Mouse (Mus musculus): ENCODE results near the gene Cd160. TPM values are rescaled to one million over a fixed set of nuclear protein-coding genes. Genes with fewer than 3 reads are reported as not detected.

Cd160 gene
- total RNA-seq, 2 experiments from 2014 or later: 2.1 TPM; not detected in 1

GRCm38 (mm10) chr3:96772949-96773348 lies 56.2 kb downstream of the Cd160 start:
- peak; percentile 91 for ATAC-seq (replicated peaks; ENCODE audit: poor library complexity)

GRCm38 (mm10) chr3:96769971-96770370 lies 59.2 kb downstream of the Cd160 start:
- ATAC-seq (replicated peaks; ENCODE audit: poor library complexity): peak; percentile 60

- ATAC-seq (replicated peaks; ENCODE audit: poor library complexity): peak; percentile 73
These were observed 64.6 kb downstream of the Cd160 start for GRCm38 (mm10) chr3:96764528-96764927.

GRCm38 (mm10) chr3:96759695-96760094 lies 69.5 kb downstream of the Cd160 start:
- peak; percentile 78 for ATAC-seq (replicated peaks; ENCODE audit: poor library complexity)

GRCm38 (mm10) chr3:96757691-96758090 lies 71.5 kb downstream of the Cd160 start:
- no peak for ATAC-seq (replicated peaks; ENCODE audit: poor library complexity)

GRCm38 (mm10) chr3:96755935-96756334 lies 73.2 kb downstream of the Cd160 start:
- ATAC-seq (replicated peaks; ENCODE audit: poor library complexity): no peak

Other genes with a start within 250 kb of the Cd160 start
- gene Polr3gl, start 235.2 kb downstream of the Cd160 start, total RNA-seq (2015): 27.0 and 30.4 TPM in 2 replicates
- 50.7 and 59.5 TPM in 2 replicates for gene Polr3gl, start 235.2 kb downstream of the Cd160 start, total RNA-seq (2017)
- gene Ankrd34a, start 232.7 kb downstream of the Cd160 start, total RNA-seq (2015): not detected in 2 replicates
- not detected in 2 replicates for gene Ankrd34a, start 232.7 kb downstream of the Cd160 start, total RNA-seq (2017)
- 0.89 and 3.0 TPM in 2 replicates for gene Lix1l, start 228.2 kb downstream of the Cd160 start, total RNA-seq (2015)
- gene Lix1l, start 228.2 kb downstream of the Cd160 start, total RNA-seq (2017): 0.83 and 2.3 TPM in 2 replicates
- gene Rbm8a, start 199.4 kb downstream of the Cd160 start, total RNA-seq (2015): 116 and 119 TPM in 2 replicates
- 58.2 and 64.5 TPM in 2 replicates for gene Rbm8a, start 199.4 kb downstream of the Cd160 start, total RNA-seq (2017)
- gene Pex11b, start 194.0 kb downstream of the Cd160 start, total RNA-seq (2015): 26.4 and 30.8 TPM in 2 replicates
- gene Pex11b, start 194.0 kb downstream of the Cd160 start, total RNA-seq (2017): 17.5 and 18.9 TPM in 2 replicates
- gene Gm42957, start 193.9 kb downstream of the Cd160 start, total RNA-seq (2015): 0.10 TPM in 1 of 2 replicates, not detected in the other
- gene Gm42957, start 193.9 kb downstream of the Cd160 start, total RNA-seq (2017): not detected in 2 replicates
- gene Itga10, start 183.8 kb downstream of the Cd160 start, total RNA-seq (2015): 0.79 and 1.2 TPM in 2 replicates
- 0.07 TPM in 1 of 2 replicates, not detected in the other for gene Itga10, start 183.8 kb downstream of the Cd160 start, total RNA-seq (2017)
- not detected in 2 replicates for gene Ankrd35, start 159.2 kb downstream of the Cd160 start, total RNA-seq (2015)
- gene Ankrd35, start 159.2 kb downstream of the Cd160 start, total RNA-seq (2017): not detected in 2 replicates
- gene Pias3, start 133.0 kb downstream of the Cd160 start, total RNA-seq (2015): 4.0 and 8.1 TPM in 2 replicates
- 2.6 and 6.7 TPM in 2 replicates for gene Pias3, start 133.0 kb downstream of the Cd160 start, total RNA-seq (2017)
- 0.59 TPM in 1 of 2 replicates, not detected in the other for gene Nudt17, start 120.8 kb downstream of the Cd160 start, total RNA-seq (2015)
- not detected in 2 replicates for gene Nudt17, start 120.8 kb downstream of the Cd160 start, total RNA-seq (2017)
- 31.2 and 35.2 TPM in 2 replicates for gene Polr3c, start 101.7 kb downstream of the Cd160 start, total RNA-seq (2015)
- 19.8 and 27.7 TPM in 2 replicates for gene Polr3c, start 101.7 kb downstream of the Cd160 start, total RNA-seq (2017)
- 71.4 and 76.5 TPM in 2 replicates for gene Rnf115, start 101.7 kb downstream of the Cd160 start, total RNA-seq (2015)
- gene Rnf115, start 101.7 kb downstream of the Cd160 start, total RNA-seq (2017): 70.7 and 81.6 TPM in 2 replicates
- gene Pdzk1, start 67 bp downstream of the Cd160 start, total RNA-seq (2015): not detected in 2 replicates
- gene Pdzk1, start 67 bp downstream of the Cd160 start, total RNA-seq (2017): not detected in 2 replicates
- gene Gja5, start 75.3 kb upstream of the Cd160 start, total RNA-seq (2015): 0.17 TPM in 1 of 2 replicates, not detected in the other
- gene Gja5, start 75.3 kb upstream of the Cd160 start, total RNA-seq (2017): not detected in 2 replicates
- gene Gpr89, start 76.0 kb upstream of the Cd160 start, total RNA-seq (2015): 17.4 and 29.7 TPM in 2 replicates
- 20.0 and 32.5 TPM in 2 replicates for gene Gpr89, start 76.0 kb upstream of the Cd160 start, total RNA-seq (2017)
- not detected in 2 replicates for gene Gja8, start 96.7 kb upstream of the Cd160 start, total RNA-seq (2015)
- gene Gja8, start 96.7 kb upstream of the Cd160 start, total RNA-seq (2017): not detected in 2 replicates

Data from megakaryocyte progenitor cell, adult 5-6 weeks (primary cell).